Mouse (Mus musculus) cerebral cortex, adult 2 months (tissue): ENCODE results near the gene Btbd19.

Experiments
- WGBS: fragments of 180-500 bp; shearing (Covaris S2); methylation state at CpG from one replicate; pipeline ENCODE4 v1.1.7; 2018; 5-methylcytosine and 5-hydroxymethylcytosine counted together

The Btbd19 gene

GRCm38 (mm10) chr4:117125348-117125909 is at the start of gene Btbd19:
Btbd19 (minus strand) TSS chr4:117125725.
- WGBS: 22% methylated on average over 8 of the region's 8 CpGs

GRCm38 (mm10) chr4:117169936-117170335 is 44.4 kb upstream of the Btbd19 start:
- WGBS: 89% methylated on average over 5 of the region's 5 CpGs

GRCm38 (mm10) chr4:117161183-117161582 is 35.7 kb upstream of the Btbd19 start:
- 74% methylated on average over 4 of the region's 4 CpGs for WGBS

GRCm38 (mm10) chr4:117159666-117160065 is 34.1 kb upstream of the Btbd19 start:
- 73% methylated on average over 10 of the region's 10 CpGs for WGBS

DNA sequence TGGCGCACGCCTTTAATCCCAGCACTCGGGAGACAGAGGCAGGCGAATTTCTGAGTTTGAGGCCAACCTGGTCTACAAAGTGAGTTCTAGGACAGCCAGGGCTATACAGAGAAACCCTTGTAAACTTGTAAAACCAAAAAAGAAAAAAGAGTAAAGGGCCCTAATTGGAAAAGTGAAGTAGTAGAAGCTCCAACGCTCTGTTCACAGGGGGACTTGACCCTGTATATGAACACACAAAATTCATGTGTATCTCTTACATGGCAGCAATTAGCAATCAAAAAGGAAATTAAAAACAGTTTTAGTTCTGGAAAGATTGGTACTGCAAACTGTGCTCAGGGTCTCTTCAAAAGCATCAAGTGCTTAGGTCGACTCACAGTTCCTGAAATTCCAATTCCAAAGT is 30.8 kb upstream of the Btbd19 start:
- 26% methylated on average over 6 of the region's 6 CpGs for WGBS

GRCm38 (mm10) chr4:117155792-117156355 is 30.3 kb upstream of the Btbd19 start, which contains the start of gene Rps8:
Rps8 (minus strand) TSS chr4:117156243.
- WGBS: under 1% methylated on average over 52 of the region's 52 CpGs

DNA sequence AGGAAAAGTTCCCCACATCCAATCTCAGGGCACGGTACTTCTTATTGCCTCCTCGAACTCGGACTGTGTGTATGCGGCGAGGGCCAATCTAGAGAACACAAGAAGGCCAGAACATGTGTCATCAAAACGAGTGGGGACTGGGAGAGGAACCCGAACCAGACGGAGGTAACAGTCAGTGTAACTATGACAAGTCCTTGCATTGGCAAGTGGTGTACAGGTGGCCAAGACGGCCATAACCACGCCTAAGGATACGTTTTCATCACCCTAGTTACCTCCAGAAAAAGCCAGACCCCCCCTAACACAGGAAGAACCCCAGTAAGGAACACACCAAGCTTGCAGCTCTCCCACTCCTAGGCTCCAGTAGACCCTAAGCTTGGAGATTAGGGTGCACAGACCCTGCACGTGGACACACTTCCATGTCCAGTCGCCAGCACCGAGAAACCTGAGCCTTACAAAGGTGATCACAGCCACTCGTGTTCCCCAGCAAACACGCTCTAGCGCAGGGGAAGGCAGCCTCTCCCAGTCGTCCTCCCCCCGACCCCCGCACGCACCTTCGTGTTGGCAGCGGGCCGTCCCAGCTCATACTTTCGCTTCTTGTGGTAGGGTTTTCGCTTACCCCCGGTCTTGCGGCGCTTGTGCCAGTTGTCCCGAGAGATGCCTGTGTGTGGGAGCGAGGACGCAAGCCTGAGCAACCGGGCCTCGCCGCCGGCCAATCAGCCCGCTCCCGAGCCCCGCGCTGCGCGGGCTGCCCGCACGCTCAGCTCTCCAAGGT is 29.7 kb upstream of the Btbd19 start:
- 1% methylated on average over 44 of the region's 44 CpGs for WGBS

DNA sequence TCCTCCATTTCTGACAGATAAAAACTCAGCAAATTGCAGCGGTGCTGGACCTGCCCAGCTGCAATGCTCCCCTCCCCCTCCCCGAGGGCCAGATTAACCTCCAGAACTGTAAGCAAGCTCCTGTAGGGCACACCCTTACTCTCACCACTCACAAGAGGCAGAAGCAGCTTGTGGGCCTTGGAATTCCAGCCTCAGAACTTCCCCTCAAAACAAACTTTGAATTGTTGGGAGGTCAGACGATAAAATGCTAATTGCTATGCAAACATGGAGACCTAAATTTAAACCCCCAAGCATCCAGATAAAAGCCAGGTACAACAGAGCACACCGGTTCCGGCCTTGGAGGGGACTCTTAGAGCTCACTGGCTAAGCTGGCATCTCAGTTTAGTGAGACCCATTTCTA is 27.2 kb upstream of the Btbd19 start:
- 75% methylated on average over 5 of the region's 5 CpGs for WGBS

DNA sequence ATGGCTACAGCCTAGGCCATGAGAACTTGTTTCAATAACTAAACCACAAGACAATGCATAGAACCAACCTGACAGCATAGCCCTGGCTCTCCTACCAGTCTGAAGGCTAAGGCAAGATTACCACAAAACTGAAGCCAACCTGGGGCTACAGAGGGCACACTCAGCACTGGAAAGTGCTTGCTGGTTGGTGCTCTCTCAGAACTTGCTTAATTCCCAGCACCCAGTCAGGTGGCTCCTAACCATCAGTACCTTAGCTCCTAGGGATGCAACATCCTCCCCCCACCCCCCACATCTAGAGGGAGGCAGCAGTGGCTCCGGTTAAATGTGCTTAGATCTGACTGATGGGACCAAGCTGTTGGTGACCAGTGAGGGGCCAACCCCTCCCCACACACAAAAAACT is 25.9 kb upstream of the Btbd19 start:
- WGBS: 70% methylated on average over 1 of the region's 1 CpGs

GRCm38 (mm10) chr4:117150212-117150733 is 24.7 kb upstream of the Btbd19 start:
- WGBS: 85% methylated on average over 6 of the region's 6 CpGs

GRCm38 (mm10) chr4:117149291-117150211 is 24.0 kb upstream of the Btbd19 start:
- 79% methylated on average over 6 of the region's 6 CpGs for WGBS

DNA sequence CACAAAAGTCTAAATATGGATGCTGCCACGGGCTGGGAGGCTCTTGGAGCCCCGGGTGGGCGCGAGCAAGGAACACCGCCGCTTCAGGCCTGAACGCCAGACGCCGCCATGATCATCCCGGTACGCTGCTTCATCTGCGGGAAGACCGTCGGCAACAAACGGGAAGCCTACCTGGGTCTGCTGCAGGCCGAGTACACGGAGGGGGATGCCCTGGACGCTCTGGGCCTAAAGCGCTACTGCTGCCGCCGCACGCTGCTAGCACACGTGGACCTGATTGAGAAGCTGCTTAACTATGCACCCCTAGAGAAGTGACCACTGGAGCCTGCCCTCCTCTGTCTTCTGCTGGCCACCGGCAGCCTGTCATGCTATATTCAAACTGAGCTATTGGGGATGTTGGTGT is 23.3 kb upstream of the Btbd19 start:
- WGBS: 69% methylated on average over 24 of the region's 24 CpGs

DNA sequence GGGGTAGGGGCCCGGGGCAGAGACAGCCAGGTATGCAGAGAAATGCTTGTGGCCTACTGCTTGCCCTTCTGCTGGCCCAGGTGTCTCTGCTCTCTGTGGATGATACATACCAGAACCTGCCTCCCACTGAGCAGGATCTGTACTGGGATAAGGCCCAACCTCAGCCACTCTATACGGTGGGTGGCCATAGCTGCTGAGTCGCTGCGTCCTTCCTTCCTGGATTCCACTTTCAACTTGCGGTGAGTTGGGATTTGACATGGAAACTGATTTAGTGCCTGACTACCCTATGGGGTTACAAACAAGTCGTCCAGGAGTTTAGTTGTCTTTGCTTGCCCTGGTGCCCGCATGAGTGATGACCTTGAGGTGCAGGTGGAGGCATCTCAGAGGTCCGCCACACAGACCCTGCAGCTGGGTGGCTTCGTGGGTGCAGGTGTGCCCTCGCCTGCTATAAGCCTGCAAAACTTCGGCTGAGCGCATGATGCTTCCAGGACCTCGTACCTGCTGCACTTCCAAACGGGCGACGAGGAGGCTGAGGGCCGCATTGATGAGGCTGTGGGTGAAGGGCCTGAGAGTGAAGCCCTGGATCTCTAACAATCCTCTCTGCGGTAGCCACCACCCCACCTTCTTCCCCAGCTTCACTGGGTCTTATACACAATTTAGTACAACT is 22.7 kb upstream of the Btbd19 start:
- WGBS: 88% methylated on average over 18 of the region's 18 CpGs

- 31% methylated on average over 15 of the region's 15 CpGs for WGBS
Measured at GRCm38 (mm10) chr4:117146176-117146575, 20.7 kb upstream of the Btbd19 start.

DNA sequence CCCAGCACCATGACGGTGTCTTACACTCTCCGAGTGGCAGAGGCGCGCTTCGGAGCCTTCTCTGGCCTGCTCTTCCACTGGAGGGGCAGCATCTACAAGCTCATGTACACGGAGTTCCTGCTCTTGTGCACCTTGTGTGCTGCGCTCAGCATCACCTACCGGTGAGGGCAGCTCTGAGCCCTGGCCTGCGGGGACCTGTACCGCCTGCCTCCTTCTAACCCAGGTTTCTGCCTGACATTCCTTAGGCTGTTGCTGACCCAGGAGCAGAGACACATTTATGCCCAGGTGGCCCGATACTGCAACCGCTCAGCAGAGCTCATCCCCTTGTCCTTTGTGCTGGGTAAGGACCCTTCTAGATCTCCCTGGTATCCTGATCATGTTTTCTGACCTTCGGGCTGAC is 19.7 kb upstream of the Btbd19 start:
- 94% methylated on average over 13 of the region's 13 CpGs for WGBS

GRCm38 (mm10) chr4:117143023-117143422 is 17.5 kb upstream of the Btbd19 start:
- WGBS: 84% methylated on average over 7 of the region's 7 CpGs

DNA sequence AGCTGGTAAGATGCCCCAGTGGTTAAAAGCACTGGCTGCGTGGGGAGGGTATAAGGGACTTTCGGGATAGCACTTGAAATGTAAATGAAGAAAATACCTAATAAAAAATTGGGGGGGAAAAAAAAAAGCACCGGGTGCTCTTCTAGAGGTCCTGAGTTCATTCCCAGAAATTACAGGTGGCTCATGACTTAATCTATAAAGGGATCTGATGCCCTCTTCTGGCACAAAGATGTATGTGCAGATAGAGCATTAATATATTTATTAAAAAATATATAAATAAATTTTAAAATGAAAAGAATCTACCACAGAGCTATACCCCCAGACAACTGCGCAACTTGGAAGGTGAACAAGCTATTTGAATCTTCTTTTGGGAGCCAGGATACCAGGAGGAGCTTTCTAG is 15.1 kb upstream of the Btbd19 start:
- WGBS: 35% methylated on average over 4 of the region's 4 CpGs

GRCm38 (mm10) chr4:117139217-117139612 is 13.7 kb upstream of the Btbd19 start:
- WGBS: 5% methylated on average over 2 of the region's 2 CpGs

- 79% methylated on average over 16 of the region's 17 CpGs for WGBS
Measured at GRCm38 (mm10) chr4:117138295-117139216, 13.0 kb upstream of the Btbd19 start.

DNA sequence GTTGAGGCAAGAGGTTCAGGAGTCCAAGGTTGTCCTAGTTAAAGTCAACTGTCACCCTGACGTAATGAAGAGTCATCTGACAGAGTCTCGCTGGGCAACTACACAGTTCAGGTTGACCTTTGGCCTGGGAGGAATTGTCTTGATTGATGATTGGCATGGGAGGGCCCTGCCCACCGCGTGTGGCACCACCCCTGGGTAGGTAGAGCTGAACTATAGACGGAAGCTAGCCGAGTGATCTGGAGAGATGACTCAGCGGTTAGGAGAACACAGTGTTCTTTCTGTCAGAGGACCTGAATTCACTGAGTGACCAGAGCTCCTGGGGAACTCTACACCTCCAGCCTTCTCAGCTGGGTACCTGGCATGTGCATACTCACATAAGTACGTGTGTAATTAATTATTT is 10.5 kb upstream of the Btbd19 start:
- WGBS: 52% methylated on average over 8 of the region's 8 CpGs
